Mouse (Mus musculus) stomach, embryonic 14.5 days (tissue): ENCODE data around the gene Itpr2. TPM values are rescaled to one million over a fixed set of nuclear protein-coding genes. Genes with fewer than 3 reads are reported as not detected.

Experiments
- ATAC-seq: fragments of 200-750 bp; cut with Nextera tagmentation; 2 replicates; pipeline ENCODE4 v1.8.0; 2017; ENCODE audit warnings: low read depth, moderate TSS enrichment; ENCODE audit not compliant: insufficient number of reproducible peaks, insufficient read depth, low FRiP score
- H3K27ac ChIP-seq: fragments of 300-500 bp; sonication (generic); 2 replicates; pipeline ENCODE4 v1.5.1; 2014; ENCODE audit warnings: mild to moderate bottlenecking, low read length, moderate library complexity, mixed read lengths
- H3K27me3 ChIP-seq: fragments of 300-500 bp; sonication (generic); 2 replicates; pipeline ENCODE4 v1.6.1; 2014; ENCODE audit warnings: low read length, control low read depth, mixed read lengths; ENCODE audit not compliant: control insufficient read depth, insufficient read depth
- H3K36me3 ChIP-seq: fragments of 300-500 bp; sonication (generic); 2 replicates; pipeline ENCODE4 v1.6.1; 2014; ENCODE audit warnings: mild to moderate bottlenecking, control low read depth, low read length, moderate library complexity, mixed read lengths; ENCODE audit not compliant: control insufficient read depth, insufficient read depth
- H3K4me1 ChIP-seq: fragments of 300-500 bp; sonication (generic); 2 replicates; pipeline ENCODE4 v1.6.1; 2014; ENCODE audit warnings: low read length, control low read depth, mixed read lengths; ENCODE audit not compliant: control insufficient read depth, insufficient read depth
- H3K4me2 ChIP-seq: fragments of 300-500 bp; sonication (generic); replicated peaks from 2 replicates; pipeline ENCODE4 v1.6.1; 2014; ENCODE audit warnings: low read depth, low read length, control low read depth
- H3K4me3 ChIP-seq: fragments of 300-500 bp; sonication (generic); 2 replicates; pipeline ENCODE4 v1.5.1; 2014; ENCODE audit warnings: low read depth, low read length, control low read depth
- H3K9ac ChIP-seq: fragments of 300-500 bp; sonication (generic); replicated peaks from 2 replicates; pipeline ENCODE4 v1.6.1; 2014; ENCODE audit warnings: low read depth, mild to moderate bottlenecking, control low read depth, low read length, moderate library complexity, mixed read lengths
- H3K9me3 ChIP-seq: fragments of 300-500 bp; sonication (generic); 2 replicates; pipeline ENCODE4 v1.6.1; 2016; ENCODE audit warnings: low read depth, low read length, control low read depth; ENCODE audit not compliant: control insufficient read depth
- WGBS: fragments of 180-500 bp; shearing (Covaris S2); extraction: QIAGEN DNeasy Blood & Tissue Kit; methylation state at CpG from one replicate; pipeline ENCODE4 v1.1.7; 2014; 5-methylcytosine and 5-hydroxymethylcytosine counted together
- polyA plus RNA-seq: library from polyadenylated mRNA; unstranded; fragments of >200 nt; fragmentation: Nextera tagmentation; extraction: Ambion mirVana; gene quantifications from 2 replicates; pipeline ENCODE4 v1.2.1, GENCODE M21; 2014

Itpr2 gene
- polyA plus RNA-seq, 1 experiment from 2014 or later, result 10.0 TPM

GRCm38 (mm10) chr6:146397803-146398202 is 104.2 kb downstream of the Itpr2 start:
- Histone ChIP-seq H3K9me3 (no peaks in the 10 kb centered on the region), H3K36me3 (no peaks in the 10 kb centered on the region), H3K4me1 (no peaks in the 10 kb centered on the region), H3K27me3 (no peaks in the 10 kb centered on the region), H3K27ac (no peak overlapping the region), H3K4me2 (no peak overlapping the region), H3K4me3 (no peak overlapping the region), H3K9ac (no peak overlapping the region)
- 80% methylated on average over 3 of the region's 3 CpGs for WGBS
- no peak for ATAC-seq

GRCm38 (mm10) chr6:146396253-146396652 is 105.8 kb downstream of the Itpr2 start:
- WGBS, result 87% methylated on average over 5 of the region's 5 CpGs
- no peaks in the 10 kb centered on the region for H3K9me3 ChIP-seq
- no peak for ATAC-seq
- no peaks in the 10 kb centered on the region for H3K36me3 ChIP-seq
- H3K4me2 ChIP-seq, result no peak overlapping the region
- no peaks in the 10 kb centered on the region for H3K4me1 ChIP-seq
- H3K27me3 ChIP-seq, result no peaks in the 10 kb centered on the region
- H3K27ac ChIP-seq, result no peak overlapping the region
- H3K9ac ChIP-seq, result no peak overlapping the region
- no peak overlapping the region for H3K4me3 ChIP-seq

- no peaks in the 10 kb centered on the region for H3K36me3 ChIP-seq
- no peaks in the 10 kb centered on the region for H3K9me3 ChIP-seq
- H3K4me3 ChIP-seq, result no peak overlapping the region
- no peaks in the 10 kb centered on the region for H3K27me3 ChIP-seq
- H3K4me2 ChIP-seq, result no peak overlapping the region
- no peak overlapping the region for H3K9ac ChIP-seq
- H3K27ac ChIP-seq, result no peak overlapping the region
- WGBS, result 94% methylated on average over 4 of the region's 4 CpGs
- no peak for ATAC-seq
- H3K4me1 ChIP-seq, result no peaks in the 10 kb centered on the region
Measured at GRCm38 (mm10) chr6:146395616-146396015, 106.4 kb downstream of the Itpr2 start.

DNA sequence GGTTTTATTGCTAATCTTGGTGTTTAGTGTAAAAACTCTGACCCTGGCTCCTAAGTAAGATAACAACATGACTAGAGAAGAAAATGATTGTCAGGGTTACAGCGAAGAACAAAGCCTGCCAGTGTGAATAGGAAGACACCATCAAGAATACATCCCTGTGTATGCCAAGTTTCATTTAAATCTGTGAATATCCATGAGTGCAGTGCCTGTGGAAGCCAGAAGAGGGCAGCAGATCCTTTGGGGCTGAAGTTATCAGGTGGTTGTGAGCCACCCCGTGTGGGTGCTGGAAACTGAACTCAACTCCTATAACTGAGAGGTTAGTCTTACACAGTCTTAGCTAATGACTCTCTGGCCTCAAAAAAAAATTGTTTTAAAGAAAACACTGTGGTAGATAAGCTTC is 109.8 kb downstream of the Itpr2 start:
- no peaks in the 10 kb centered on the region for H3K4me1 ChIP-seq
- no peak overlapping the region for H3K27ac ChIP-seq
- no peaks in the 10 kb centered on the region for H3K9me3 ChIP-seq
- no peak for ATAC-seq
- H3K27me3 ChIP-seq, result no peaks in the 10 kb centered on the region
- H3K36me3 ChIP-seq, result no peaks in the 10 kb centered on the region
- no peak overlapping the region for H3K4me2 ChIP-seq
- H3K4me3 ChIP-seq, result no peak overlapping the region
- WGBS, result 92% methylated on average over 2 of the region's 2 CpGs
- no peak overlapping the region for H3K9ac ChIP-seq

GRCm38 (mm10) chr6:146390159-146390558 is 111.9 kb downstream of the Itpr2 start:
- no peak overlapping the region for H3K9ac ChIP-seq
- H3K27ac ChIP-seq, result no peak overlapping the region
- H3K27me3 ChIP-seq, result no peaks in the 10 kb centered on the region
- no peak overlapping the region for H3K4me3 ChIP-seq
- no peaks in the 10 kb centered on the region for H3K36me3 ChIP-seq
- H3K4me2 ChIP-seq, result no peak overlapping the region
- H3K9me3 ChIP-seq, result no peaks in the 10 kb centered on the region
- ATAC-seq, result no peak
- WGBS, result 86% methylated on average over 4 of the region's 4 CpGs
- peaks cover 3% of the 10 kb centered on the region; the same call in 1 of the 2 replicates for H3K4me1 ChIP-seq

GRCm38 (mm10) chr6:146388010-146388409 is 114.0 kb downstream of the Itpr2 start:
- no peak overlapping the region for H3K9ac ChIP-seq
- 83% methylated on average over 4 of the region's 4 CpGs for WGBS
- H3K4me3 ChIP-seq, result no peak overlapping the region
- peaks cover 3% of the 10 kb centered on the region; the same call in 1 of the 2 replicates for H3K4me1 ChIP-seq
- no peaks in the 10 kb centered on the region for H3K9me3 ChIP-seq
- no peaks in the 10 kb centered on the region for H3K27me3 ChIP-seq
- H3K27ac ChIP-seq, result no peak overlapping the region
- no peak for ATAC-seq
- no peak overlapping the region for H3K4me2 ChIP-seq
- H3K36me3 ChIP-seq, result no peaks in the 10 kb centered on the region

- Histone ChIP-seq H3K27me3 (no peaks in the 10 kb centered on the region), H3K4me3 (no peak overlapping the region), H3K4me1 (peaks cover 3% of the 10 kb centered on the region; the same call in 1 of the 2 replicates), H3K27ac (no peak overlapping the region), H3K9ac (no peak overlapping the region), H3K9me3 (no peaks in the 10 kb centered on the region), H3K4me2 (no peak overlapping the region), H3K36me3 (no peaks in the 10 kb centered on the region)
- whole genome bisulfite sequencing, result 45% methylated on average over 6 of the region's 6 CpGs
- no peak for ATAC-seq
Measured at GRCm38 (mm10) chr6:146387039-146387713, 114.8 kb downstream of the Itpr2 start.

- Histone ChIP-seq H3K4me3 (no peak overlapping the region), H3K4me2 (no peak overlapping the region), H3K27ac (no peak overlapping the region), H3K36me3 (no peaks in the 10 kb centered on the region), H3K9ac (no peak overlapping the region), H3K9me3 (no peaks in the 10 kb centered on the region), H3K27me3 (no peaks in the 10 kb centered on the region), H3K4me1 (no peaks in the 10 kb centered on the region)
- WGBS, result 83% methylated on average over 8 of the region's 8 CpGs
- ATAC-seq, result no peak
Measured at GRCm38 (mm10) chr6:146379263-146379662, 122.8 kb downstream of the Itpr2 start.

DNA sequence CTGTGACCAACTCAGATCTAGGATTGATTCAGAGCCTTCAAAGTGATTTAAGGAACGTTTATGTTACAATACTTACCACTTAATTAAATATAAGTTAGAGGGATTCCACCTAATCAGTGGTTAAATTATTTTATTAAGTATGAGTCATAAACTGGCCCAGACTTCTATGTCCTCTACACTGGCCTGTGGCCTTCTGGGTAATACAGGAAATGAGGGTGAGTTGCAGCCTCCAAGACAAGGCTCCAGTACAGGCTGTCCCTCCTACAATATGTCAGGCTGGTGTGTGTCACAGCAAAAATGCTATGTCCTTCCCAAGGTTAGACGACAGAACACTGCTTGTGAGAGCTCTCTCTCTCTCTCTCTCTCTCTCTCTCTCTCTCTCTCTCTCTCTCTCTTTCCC is 130.5 kb downstream of the Itpr2 start:
- no peak overlapping the region for H3K9ac ChIP-seq
- ATAC-seq, result no peak
- H3K4me2 ChIP-seq, result no peak overlapping the region
- H3K27ac ChIP-seq, result no peak overlapping the region
- no peaks in the 10 kb centered on the region for H3K36me3 ChIP-seq
- no peak overlapping the region for H3K4me3 ChIP-seq
- no peaks in the 10 kb centered on the region for H3K9me3 ChIP-seq
- H3K27me3 ChIP-seq, result no peaks in the 10 kb centered on the region
- H3K4me1 ChIP-seq, result no peaks in the 10 kb centered on the region
- WGBS, result 54% methylated on average over 2 of the region's 2 CpGs
